Mouse (Mus musculus): ENCODE data around the gene Cutal. TPM values are rescaled to one million over a fixed set of nuclear protein-coding genes. Genes with fewer than 3 reads are reported as not detected.
A peak's percentile ranks its signal among the peaks of the same experiment; 100 is the strongest.
"Not testable (repeated sequence)": the region's sequence is repeated elsewhere in the genome, so short reads cannot be mapped to it uniquely, and the experiment has no call there.

The Cutal gene
- total RNA-seq (2014; fragmentation: Nextera tagmentation) = not detected in 2 replicates
- total RNA-seq (2017) = not detected in 2 replicates

GRCm38 (mm10) chr2:34874271-34874670 lies at the start of gene Cutal:
Gene Cutal (plus strand): TSS chr2:34874396.
- ATAC-seq (replicated peaks; ENCODE audit: poor library complexity, severe bottlenecking) = no peak

- peak; percentile 90 for ATAC-seq (replicated peaks; ENCODE audit: poor library complexity, severe bottlenecking)
These were observed 48.3 kb upstream of the Cutal start, which contains the start of gene Fbxw2 for GRCm38 (mm10) chr2:34825827-34826459. Gene Fbxw2 (minus strand): TSS chr2:34826311.

GRCm38 (mm10) chr2:34826460-34827231 lies 47.5 kb upstream of the Cutal start:
- peak; percentile 5; the same call in 1 of the 2 replicates for ATAC-seq (replicated peaks; ENCODE audit: poor library complexity, severe bottlenecking)

GRCm38 (mm10) chr2:34827591-34827990 lies 46.6 kb upstream of the Cutal start:
- no peak for ATAC-seq (replicated peaks; ENCODE audit: poor library complexity, severe bottlenecking)

- ATAC-seq (replicated peaks; ENCODE audit: poor library complexity, severe bottlenecking) = peak; percentile 91
These were observed 46.2 kb upstream of the Cutal start for GRCm38 (mm10) chr2:34828026-34828425.

GRCm38 (mm10) chr2:34830066-34830465 lies 44.1 kb upstream of the Cutal start:
- not testable (repeated sequence) for ATAC-seq (replicated peaks; ENCODE audit: poor library complexity, severe bottlenecking)

GRCm38 (mm10) chr2:34832766-34833457 lies 41.3 kb upstream of the Cutal start, which contains the start of gene Gm34653:
Gene Gm34653 (plus strand): TSS chr2:34833007.
- ATAC-seq (replicated peaks; ENCODE audit: poor library complexity, severe bottlenecking) = not testable (repeated sequence)

- no peak for ATAC-seq (replicated peaks; ENCODE audit: poor library complexity, severe bottlenecking)
These were observed 40.6 kb upstream of the Cutal start for GRCm38 (mm10) chr2:34833624-34834023.

GRCm38 (mm10) chr2:34835669-34836068 lies 38.5 kb upstream of the Cutal start:
- ATAC-seq (replicated peaks; ENCODE audit: poor library complexity, severe bottlenecking) = no peak

- not testable (repeated sequence) for ATAC-seq (replicated peaks; ENCODE audit: poor library complexity, severe bottlenecking)
These were observed 34.1 kb upstream of the Cutal start for GRCm38 (mm10) chr2:34840143-34840542.

GRCm38 (mm10) chr2:34841706-34842105 lies 32.5 kb upstream of the Cutal start:
- ATAC-seq (replicated peaks; ENCODE audit: poor library complexity, severe bottlenecking) = no peak

- no peak for ATAC-seq (replicated peaks; ENCODE audit: poor library complexity, severe bottlenecking)
These were observed 30.8 kb upstream of the Cutal start for GRCm38 (mm10) chr2:34843211-34843939.

- ATAC-seq (replicated peaks; ENCODE audit: poor library complexity, severe bottlenecking) = no peak
These were observed 26.5 kb upstream of the Cutal start for GRCm38 (mm10) chr2:34847702-34848101.

- ATAC-seq (replicated peaks; ENCODE audit: poor library complexity, severe bottlenecking) = 0 out of 2 replicates have a peak, but pooled peaks have one; percentile 27
These were observed 18.9 kb upstream of the Cutal start for GRCm38 (mm10) chr2:34855265-34855664.

- no peak for ATAC-seq (replicated peaks; ENCODE audit: poor library complexity, severe bottlenecking)
These were observed 16.5 kb upstream of the Cutal start for GRCm38 (mm10) chr2:34857728-34858127.

GRCm38 (mm10) chr2:34869680-34870079 lies 4.5 kb upstream of the Cutal start:
- peak; percentile 53 for ATAC-seq (replicated peaks; ENCODE audit: poor library complexity, severe bottlenecking)

- ATAC-seq (replicated peaks; ENCODE audit: poor library complexity, severe bottlenecking) = peak; percentile 96
These were observed 3.4 kb upstream of the Cutal start for GRCm38 (mm10) chr2:34870520-34871474.

- ATAC-seq (replicated peaks; ENCODE audit: poor library complexity, severe bottlenecking) = no peak
These were observed 685 bp downstream of the Cutal start, which contains the start of gene Psmd5 for GRCm38 (mm10) chr2:34874816-34875345. Gene Psmd5 (minus strand): TSS chr2:34874968.

GRCm38 (mm10) chr2:34880054-34880453 lies 5.9 kb downstream of the Cutal start:
- no peak for ATAC-seq (replicated peaks; ENCODE audit: poor library complexity, severe bottlenecking)

All from granulocyte monocyte progenitor cell, adult 5-6 weeks (primary cell).